Mouse (Mus musculus) brain, embryonic 14.5 days (tissue): ENCODE results near the gene Dnase2a.

ENCODE experiments used
- CTCF ChIP-seq: fragments of 200-500 bp; IDR thresholded peaks from 2 replicates; pipeline ENCODE4 v1.5.1; 2012; ENCODE audit warnings: inconsistent platforms, mild to moderate bottlenecking, moderate library complexity, borderline replicate concordance; ENCODE audit not compliant: insufficient read depth, insufficient read length; ENCODE audit errors: extremely low read depth
- POLR2A ChIP-seq: fragments of 200-500 bp; IDR thresholded peaks from 2 replicates; pipeline ENCODE4 v1.6.1; 2012; ENCODE audit warnings: mild to moderate bottlenecking, inconsistent platforms, borderline replicate concordance; ENCODE audit not compliant: poor library complexity, insufficient read depth, insufficient read length, severe bottlenecking; ENCODE audit errors: extremely low read depth

- no peak for TF ChIP-seq POLR2A
- no peak for TF ChIP-seq CTCF
Observed at GRCm38 (mm10) chr8:84970135-84970790, 61.9 kb downstream of the Dnase2a start.
